In the genomic region with DNA sequence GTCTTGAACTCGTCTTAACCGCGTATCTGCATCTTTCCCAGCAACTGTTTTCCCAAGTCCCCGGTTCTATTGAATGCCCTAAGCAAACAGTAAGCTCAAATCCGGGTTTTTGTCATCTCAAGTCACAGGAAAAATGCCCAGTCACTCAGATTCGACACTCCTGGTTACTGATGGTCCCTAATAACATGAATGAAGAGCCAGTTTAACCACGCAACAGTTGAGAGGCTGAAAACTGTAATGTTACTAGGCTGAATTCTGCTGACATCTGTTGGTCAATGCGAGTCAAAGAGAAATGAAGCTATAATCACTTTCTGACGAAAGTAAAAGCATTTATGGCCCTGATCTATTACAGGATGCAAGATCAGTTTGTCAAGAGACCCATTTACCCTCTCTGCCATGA, we compare ENCODE assay signal across 8 mouse cellular contexts. TPM values are rescaled to one million over a fixed set of nuclear protein-coding genes. Genes with fewer than 3 reads are reported as not detected.
DNase-seq lines count a peak whose midpoint lies in the region; ATAC-seq and TF ChIP-seq lines count a peak whose summit lies in the region.

No protein-coding gene starts in this region.

- no peaks in the 10 kb centered on the region for H3K4me1 ChIP-seq in thymus, adult 2 months (replicated peaks; ENCODE audit: control insufficient read depth, insufficient read depth, low read length)
- peaks cover 39% of the 10 kb centered on the region for H3K4me1 ChIP-seq in forebrain, embryonic 15.5 days
- H3K4me1 ChIP-seq in limb, embryonic 11.5 days (ENCODE audit: control insufficient read depth, insufficient read depth, low read length): peaks cover 6% of the 10 kb centered on the region; the same call in 1 of the 2 replicates

- peak overlapping the region; percentile 97 for H3K9ac ChIP-seq in forebrain, embryonic 15.5 days (replicated peaks)
- no peak overlapping the region for H3K9ac ChIP-seq in limb, embryonic 11.5 days (ENCODE audit: low read length)

- DNase-seq in embryo, embryonic 10 days (ENCODE audit: low spot score): peak; percentile 10
- no peak for DNase-seq in embryo, embryonic 11 days
- DNase-seq in thymus, adult 2 months: no peak
- no peak for DNase-seq in thymus, postnatal 25 days
- no peak for DNase-seq in limb, embryonic 11.5 days (ENCODE audit: low spot score)
- DNase-seq in naive thymus-derived CD4-positive, alpha-beta T cell, adult 2 months (ENCODE audit: low read depth): peak; percentile 52
- DNase-seq in ovary, postnatal 14 days (ENCODE audit: low spot score): no peak

- WGBS in thymus, adult 2 months: 2% methylated on average over 9 of the region's 9 CpGs
- WGBS in forebrain, embryonic 15.5 days: 7% methylated on average over 9 of the region's 9 CpGs
- 9% methylated on average over 9 of the region's 9 CpGs for WGBS in limb, embryonic 11.5 days

- peak overlapping the region; percentile 94; the same call in 1 of the 2 replicates for H3K4me3 ChIP-seq in thymus, adult 2 months (ENCODE audit: control insufficient read depth, insufficient read depth, low read length)
- H3K4me3 ChIP-seq in forebrain, embryonic 15.5 days: peak overlapping the region; percentile 100
- H3K4me3 ChIP-seq in limb, embryonic 11.5 days (ENCODE audit: low read depth, low read length): peak overlapping the region; percentile 91

- H3K27me3 ChIP-seq in thymus, adult 2 months (ENCODE audit: control insufficient read depth, insufficient read depth, low read length): no peaks in the 10 kb centered on the region
- H3K27me3 ChIP-seq in forebrain, embryonic 15.5 days: no peaks in the 10 kb centered on the region
- no peaks in the 10 kb centered on the region for H3K27me3 ChIP-seq in limb, embryonic 11.5 days (ENCODE audit: control insufficient read depth, insufficient read depth, low read length)

- no peak for ATAC-seq in forebrain, embryonic 15.5 days (replicated peaks)
- no peak for ATAC-seq in limb, embryonic 11.5 days (ENCODE audit: insufficient number of reproducible peaks, low FRiP score, low TSS enrichment, low read depth)

- H3K9me3 ChIP-seq in forebrain, embryonic 15.5 days: no peaks in the 10 kb centered on the region
- no peaks in the 10 kb centered on the region for H3K9me3 ChIP-seq in limb, embryonic 11.5 days (ENCODE audit: control insufficient read depth, low read length)

- no peak overlapping the region; the same call in 1 of the 2 replicates for H3K27ac ChIP-seq in thymus, adult 2 months (ENCODE audit: control insufficient read depth, insufficient read depth, low read length)
- peak overlapping the region; percentile 98 for H3K27ac ChIP-seq in forebrain, embryonic 15.5 days (replicated peaks)
- H3K27ac ChIP-seq in limb, embryonic 11.5 days (replicated peaks; ENCODE audit: low read depth, low read length): peak overlapping the region; percentile 88; the same call in 1 of the 2 replicates

- no peak for TF ChIP-seq POLR2A in thymus, adult 2 months (IDR thresholded peaks at IDR 0.05; ENCODE audit: control insufficient read depth, extremely low read depth, insufficient read depth, low read length, poor library complexity)

- peak overlapping the region; percentile 75 for H3K4me2 ChIP-seq in forebrain, embryonic 15.5 days (replicated peaks)
- H3K4me2 ChIP-seq in limb, embryonic 11.5 days (ENCODE audit: low read depth, severe bottlenecking): peak overlapping the region; percentile 53

- H3K36me3 ChIP-seq in thymus, adult 2 months (ENCODE audit: control insufficient read depth, insufficient read depth, low read length): peaks cover 9% of the 10 kb centered on the region
- peaks cover 30% of the 10 kb centered on the region for H3K36me3 ChIP-seq in forebrain, embryonic 15.5 days
- no peaks in the 10 kb centered on the region; the same call in 1 of the 2 replicates for H3K36me3 ChIP-seq in limb, embryonic 11.5 days (ENCODE audit: control insufficient read depth, insufficient read depth, low read length)

- TF ChIP-seq CTCF in thymus, adult 2 months (IDR thresholded peaks at IDR 0.05; ENCODE audit: borderline replicate concordance, control insufficient read depth, extremely low read depth, insufficient read depth, low read length, poor library complexity): no peak

RNA-seq across cellular contexts. Expression of gene Zfp426, which starts 0.7 kb away (rescaled TPM):
- 7.7 and 9.8 TPM in 2 replicates for polyA plus RNA-seq in thymus, adult 2 months (2012; rRNA removed)
- polyA plus RNA-seq in forebrain, embryonic 15.5 days (2015; fragmentation: Nextera tagmentation; extraction: Ambion mirVana): 30.7 and 34.0 TPM in 2 replicates
- 24.9 and 27.1 TPM in 2 replicates for polyA plus RNA-seq in limb, embryonic 11.5 days (2014; fragmentation: Nextera tagmentation; extraction: Ambion mirVana)

RNA-seq across cellular contexts. Expression of gene Zfp266, which starts 27.9 kb away (rescaled TPM):
- 11.4 and 12.1 TPM in 2 replicates for polyA plus RNA-seq in thymus, adult 2 months (2012; rRNA removed)
- polyA plus RNA-seq in forebrain, embryonic 15.5 days (2015; fragmentation: Nextera tagmentation; extraction: Ambion mirVana): 160 and 167 TPM in 2 replicates
- 147 and 159 TPM in 2 replicates for polyA plus RNA-seq in limb, embryonic 11.5 days (2014; fragmentation: Nextera tagmentation; extraction: Ambion mirVana)

RNA-seq across cellular contexts. Expression of gene Zfp26, which starts 33.3 kb away (rescaled TPM):
- polyA plus RNA-seq in thymus, adult 2 months (2012; rRNA removed): 5.2 and 5.6 TPM in 2 replicates
- 19.7 and 22.6 TPM in 2 replicates for polyA plus RNA-seq in forebrain, embryonic 15.5 days (2015; fragmentation: Nextera tagmentation; extraction: Ambion mirVana)
- polyA plus RNA-seq in limb, embryonic 11.5 days (2014; fragmentation: Nextera tagmentation; extraction: Ambion mirVana): 28.8 and 31.9 TPM in 2 replicates

Comparison
In these comparisons a context has a peak if more than half of its experiments do, and no peak if none do; other contexts are left out.
1. DNase-seq: peak in embryo, embryonic 10 days (single experiment) and naive thymus-derived CD4-positive, alpha-beta T cell, adult 2 months (single experiment); none in embryo, embryonic 11 days (single experiment), thymus, adult 2 months (single experiment), thymus, postnatal 25 days (single experiment), limb, embryonic 11.5 days (single experiment) and ovary, postnatal 14 days (single experiment).
2. RNA of gene Zfp266, which starts 27.9 kb away (polyA plus RNA-seq): 160 to 167 TPM in forebrain, embryonic 15.5 days and 147 to 159 TPM in limb, embryonic 11.5 days; 11.4 to 12.1 TPM in thymus, adult 2 months; every median in the first group is over 10 times any median in the second.
3. Peak in every context shown above with its lines, with median percentiles within 50 percentile points of each other: H3K4me3 ChIP-seq.